Mouse (Mus musculus): ENCODE measurements around the gene Aamp. TPM values are rescaled to one million over a fixed set of nuclear protein-coding genes. Genes with fewer than 3 reads are reported as not detected.

Gene Aamp
- polyA plus RNA-seq, 1 experiment = 123 TPM

- Histone ChIP-seq H3ac (ENCODE audit: control insufficient read depth, insufficient read length, low read depth) (no peak overlapping the region), H3K27me3 (ENCODE audit: control insufficient read depth, insufficient read depth, insufficient read length) (no peaks in the 10 kb centered on the region), H3K79me2 (ENCODE audit: control insufficient read depth, insufficient read depth) (peaks cover 55% of the 10 kb centered on the region), H3K36me3 (ENCODE audit: control insufficient read depth, insufficient read depth) (peaks cover 41% of the 10 kb centered on the region), H3K4me3 (ENCODE audit: insufficient read depth, poor library complexity, severe bottlenecking) (no peak overlapping the region), H3K79me3 (ENCODE audit: low read depth) (peaks cover 22% of the 10 kb centered on the region)
- no peak for TF ChIP-seq MYOD1 (IDR thresholded peaks at IDR 0.05; ENCODE audit: control insufficient read depth, insufficient read length, low read depth)
- TF ChIP-seq MYOG (IDR thresholded peaks at IDR 0.05; ENCODE audit: control insufficient read depth, extremely low read depth, insufficient read length) = no peak
- no peak for TF ChIP-seq USF1 (IDR thresholded peaks at IDR 0.05; ENCODE audit: low read depth)
- no peak for TF ChIP-seq CEBPB (IDR thresholded peaks at IDR 0.05; ENCODE audit: low read depth)
- no peak for TF ChIP-seq MAX (IDR thresholded peaks at IDR 0.05)
- no peak for TF ChIP-seq CTCF (IDR thresholded peaks at IDR 0.05; ENCODE audit: control insufficient read depth, insufficient read depth, insufficient read length)
- TF ChIP-seq FOSL1 (IDR thresholded peaks at IDR 0.05; ENCODE audit: insufficient read depth, low read length, poor library complexity, severe bottlenecking) = no peak
Measured at GRCm38 (mm10) chr1:74294090-74294643, 9.6 kb upstream of the Aamp start.

- Histone ChIP-seq H3K79me2 (ENCODE audit: control insufficient read depth, insufficient read depth) (peaks cover 47% of the 10 kb centered on the region), H3K4me3 (ENCODE audit: insufficient read depth, poor library complexity, severe bottlenecking) (no peak overlapping the region), H3ac (ENCODE audit: control insufficient read depth, insufficient read length, low read depth) (no peak overlapping the region), H3K36me3 (ENCODE audit: control insufficient read depth, insufficient read depth) (peaks cover 49% of the 10 kb centered on the region), H3K79me3 (ENCODE audit: low read depth) (peaks cover 17% of the 10 kb centered on the region), H3K27me3 (ENCODE audit: control insufficient read depth, insufficient read depth, insufficient read length) (no peaks in the 10 kb centered on the region)
- TF ChIP-seq CEBPB (IDR thresholded peaks at IDR 0.05; ENCODE audit: low read depth) = no peak
- TF ChIP-seq USF1 (IDR thresholded peaks at IDR 0.05; ENCODE audit: low read depth) = no peak
- TF ChIP-seq MAX (IDR thresholded peaks at IDR 0.05) = no peak
- TF ChIP-seq FOSL1 (IDR thresholded peaks at IDR 0.05; ENCODE audit: insufficient read depth, low read length, poor library complexity, severe bottlenecking) = no peak
- no peak for TF ChIP-seq MYOG (IDR thresholded peaks at IDR 0.05; ENCODE audit: control insufficient read depth, extremely low read depth, insufficient read length)
Measured at GRCm38 (mm10) chr1:74293306-74293960, 8.9 kb upstream of the Aamp start.

GRCm38 (mm10) chr1:74292331-74293020, 7.9 kb upstream of the Aamp start:
- no peak for TF ChIP-seq MYOD1 (IDR thresholded peaks at IDR 0.05; ENCODE audit: control insufficient read depth, insufficient read length, low read depth)
- no peak for TF ChIP-seq MYOG (IDR thresholded peaks at IDR 0.05; ENCODE audit: control insufficient read depth, extremely low read depth, insufficient read length)
- no peak for TF ChIP-seq CTCF (IDR thresholded peaks at IDR 0.05; ENCODE audit: control insufficient read depth, insufficient read depth, insufficient read length)
- no peak for TF ChIP-seq FOSL1 (IDR thresholded peaks at IDR 0.05; ENCODE audit: insufficient read depth, low read length, poor library complexity, severe bottlenecking)
- TF ChIP-seq CEBPB (IDR thresholded peaks at IDR 0.05; ENCODE audit: low read depth) = no peak
- no peak for TF ChIP-seq USF1 (IDR thresholded peaks at IDR 0.05; ENCODE audit: low read depth)
- TF ChIP-seq MAX (IDR thresholded peaks at IDR 0.05) = no peak
- Histone ChIP-seq H3K4me3 (ENCODE audit: insufficient read depth, poor library complexity, severe bottlenecking) (no peak overlapping the region), H3K79me2 (ENCODE audit: control insufficient read depth, insufficient read depth) (peaks cover 38% of the 10 kb centered on the region)

GRCm38 (mm10) chr1:74290141-74290540, 5.6 kb upstream of the Aamp start:
- H3K36me3 ChIP-seq (ENCODE audit: control insufficient read depth, insufficient read depth) = peaks cover 63% of the 10 kb centered on the region

More at GRCm38 (mm10) chr1:74292331-74293020, 7.9 kb upstream of the Aamp start:
- H3K36me3 ChIP-seq (ENCODE audit: control insufficient read depth, insufficient read depth) = peaks cover 57% of the 10 kb centered on the region
- no peaks in the 10 kb centered on the region for H3K27me3 ChIP-seq (ENCODE audit: control insufficient read depth, insufficient read depth, insufficient read length)
- no peak overlapping the region for H3ac ChIP-seq (ENCODE audit: control insufficient read depth, insufficient read length, low read depth)
- H3K79me3 ChIP-seq (ENCODE audit: low read depth) = peaks cover 9% of the 10 kb centered on the region

GRCm38 (mm10) chr1:74289740-74290139, 5.2 kb upstream of the Aamp start:
- H3K79me2 ChIP-seq (ENCODE audit: control insufficient read depth, insufficient read depth) = peaks cover 25% of the 10 kb centered on the region
- H3K36me3 ChIP-seq (ENCODE audit: control insufficient read depth, insufficient read depth) = peaks cover 63% of the 10 kb centered on the region
- H3K4me3 ChIP-seq (ENCODE audit: insufficient read depth, poor library complexity, severe bottlenecking) = no peak overlapping the region
- no peak for TF ChIP-seq CTCF (IDR thresholded peaks at IDR 0.05; ENCODE audit: control insufficient read depth, insufficient read depth, insufficient read length)
- no peak for TF ChIP-seq USF1 (IDR thresholded peaks at IDR 0.05; ENCODE audit: low read depth)
- no peak for TF ChIP-seq MYOD1 (IDR thresholded peaks at IDR 0.05; ENCODE audit: control insufficient read depth, insufficient read length, low read depth)
- TF ChIP-seq MYOG (IDR thresholded peaks at IDR 0.05; ENCODE audit: control insufficient read depth, extremely low read depth, insufficient read length) = no peak
- no peak for TF ChIP-seq MAX (IDR thresholded peaks at IDR 0.05)
- no peak for TF ChIP-seq CEBPB (IDR thresholded peaks at IDR 0.05; ENCODE audit: low read depth)
- TF ChIP-seq FOSL1 (IDR thresholded peaks at IDR 0.05; ENCODE audit: insufficient read depth, low read length, poor library complexity, severe bottlenecking) = no peak
- H3K27me3 ChIP-seq (ENCODE audit: control insufficient read depth, insufficient read depth, insufficient read length) = no peaks in the 10 kb centered on the region
- peaks cover 7% of the 10 kb centered on the region for H3K79me3 ChIP-seq (ENCODE audit: low read depth)
- H3ac ChIP-seq (ENCODE audit: control insufficient read depth, insufficient read length, low read depth) = no peak overlapping the region

More at GRCm38 (mm10) chr1:74290141-74290540, 5.6 kb upstream of the Aamp start:
- Histone ChIP-seq H3K4me3 (ENCODE audit: insufficient read depth, poor library complexity, severe bottlenecking) (no peak overlapping the region), H3ac (ENCODE audit: control insufficient read depth, insufficient read length, low read depth) (no peak overlapping the region), H3K79me2 (ENCODE audit: control insufficient read depth, insufficient read depth) (peaks cover 27% of the 10 kb centered on the region), H3K79me3 (ENCODE audit: low read depth) (peaks cover 9% of the 10 kb centered on the region), H3K27me3 (ENCODE audit: control insufficient read depth, insufficient read depth, insufficient read length) (no peaks in the 10 kb centered on the region)
- no peak for TF ChIP-seq MYOG (IDR thresholded peaks at IDR 0.05; ENCODE audit: control insufficient read depth, extremely low read depth, insufficient read length)
- TF ChIP-seq FOSL1 (IDR thresholded peaks at IDR 0.05; ENCODE audit: insufficient read depth, low read length, poor library complexity, severe bottlenecking) = no peak
- TF ChIP-seq USF1 (IDR thresholded peaks at IDR 0.05; ENCODE audit: low read depth) = no peak
- TF ChIP-seq CEBPB (IDR thresholded peaks at IDR 0.05; ENCODE audit: low read depth) = no peak

Data from C2C12 (cell line).